Mouse (Mus musculus) naive thymus-derived CD4-positive, alpha-beta T cell, adult 5 months (primary cell): Measurements from ENCODE around the gene 9130230L23Rik. TPM values are rescaled to one million over a fixed set of nuclear protein-coding genes. Genes with fewer than 3 reads are reported as not detected.

Experiments
- polyA plus RNA-seq: library from polyadenylated mRNA; unstranded; fragments of 100-300 nt; shearing (Covaris generic); gene quantifications from one replicate; pipeline ENCODE4 v1.2.1, GENCODE M21; 2017

The 9130230L23Rik gene
- polyA plus RNA-seq = 0.62 TPM

DNA sequence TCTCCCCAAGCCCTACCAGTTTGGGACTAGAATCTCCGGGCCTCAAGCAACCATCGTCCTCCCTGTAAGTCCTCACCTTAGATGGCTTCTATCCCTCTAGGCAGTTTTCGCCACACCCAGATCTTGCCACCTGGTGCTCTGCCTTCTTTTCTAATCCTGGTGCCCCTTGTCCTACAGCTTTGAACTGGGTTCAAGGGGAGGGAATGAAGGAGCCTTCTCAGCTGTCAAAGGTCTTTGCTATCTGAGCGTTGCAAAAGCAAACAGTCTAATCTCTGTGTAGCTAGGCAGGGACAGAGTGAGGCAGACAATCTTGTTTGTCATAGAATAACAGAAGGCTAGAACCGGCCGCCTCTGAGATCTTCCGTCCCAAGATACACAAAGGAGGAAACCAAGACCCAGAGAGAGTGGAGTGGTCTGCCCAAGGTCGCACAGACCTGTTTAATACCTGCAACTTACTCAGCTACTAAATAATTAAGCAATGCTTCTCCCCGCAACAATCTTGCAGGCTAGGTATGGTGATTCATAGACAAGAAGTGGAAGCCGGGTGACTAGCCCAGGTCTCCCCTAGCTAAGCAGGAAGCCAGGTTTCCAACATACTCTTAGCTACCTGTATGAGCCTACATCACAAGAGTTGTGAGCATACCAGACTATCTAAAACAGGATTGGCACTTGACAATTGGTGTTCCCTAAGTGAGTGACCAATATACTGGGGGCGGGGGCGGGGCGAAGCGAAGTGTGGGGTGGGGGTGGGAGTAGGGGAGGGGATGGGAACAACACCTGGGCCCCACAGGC lies at the start of gene 9130230L23Rik:
9130230L23Rik (minus strand) TSS at position 152 of the 792 bp plus-strand sequence.

DNA sequence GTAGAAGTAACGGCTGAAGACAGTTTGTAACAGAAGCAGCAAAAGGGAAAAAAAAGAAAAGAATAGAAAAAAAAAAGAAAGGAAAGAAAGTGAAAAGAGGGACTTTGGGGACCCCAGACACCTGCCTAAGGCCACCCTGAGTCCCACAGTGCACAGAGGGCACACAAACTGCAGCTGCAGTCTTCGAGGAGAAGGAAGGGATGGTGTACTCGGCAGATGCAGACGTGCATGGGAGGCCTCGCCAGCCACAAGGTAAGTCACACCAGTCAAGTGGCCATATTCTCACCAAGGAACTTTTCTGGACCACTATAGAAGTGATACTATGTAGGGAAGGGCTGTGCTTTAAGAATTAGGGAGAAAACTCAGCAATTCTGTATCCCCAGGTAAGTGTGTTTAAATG lies 69.3 kb downstream of the 9130230L23Rik start, which contains the start of gene Chrna9:
Chrna9 (plus strand) TSS at position 139 of the 400 bp plus-strand sequence.

Other genes with a start within 250 kb of the 9130230L23Rik start
- 28.7 TPM for gene N4bp2, start 240.8 kb downstream of the 9130230L23Rik start, polyA plus RNA-seq
- 244 TPM for gene Rhoh, start 143.1 kb downstream of the 9130230L23Rik start, polyA plus RNA-seq
- gene Chrna9, start 69.4 kb downstream of the 9130230L23Rik start, polyA plus RNA-seq = not detected
- 0.22 TPM for gene Rbm47, start 168.8 kb upstream of the 9130230L23Rik start, polyA plus RNA-seq